Mouse (Mus musculus) heart, adult 18-20 months (tissue): ENCODE measurements around the gene Anapc2. TPM values are rescaled to one million over a fixed set of nuclear protein-coding genes. Genes with fewer than 3 reads are reported as not detected.

ENCODE experiments used
- DNase-seq, 2 experiments: peaks; one replicate each; pipeline ENCODE4 v3.0.0; 2021 to 2022; ENCODE audit warnings: mixed read lengths in 1 of 2
- total RNA-seq, 2 experiments: library from RNA; stranded (reverse); gene quantifications; 2 replicates each; pipeline ENCODE4 v1.2.3; 2021

Gene Anapc2
- total RNA-seq, 2 experiments from 2014 or later = 35.3 to 38.8 TPM

- no peak for DNase-seq
Measured at GRCm38 (mm10) chr2:25267746-25268309, 4.5 kb upstream of the Anapc2 start.

DNA sequence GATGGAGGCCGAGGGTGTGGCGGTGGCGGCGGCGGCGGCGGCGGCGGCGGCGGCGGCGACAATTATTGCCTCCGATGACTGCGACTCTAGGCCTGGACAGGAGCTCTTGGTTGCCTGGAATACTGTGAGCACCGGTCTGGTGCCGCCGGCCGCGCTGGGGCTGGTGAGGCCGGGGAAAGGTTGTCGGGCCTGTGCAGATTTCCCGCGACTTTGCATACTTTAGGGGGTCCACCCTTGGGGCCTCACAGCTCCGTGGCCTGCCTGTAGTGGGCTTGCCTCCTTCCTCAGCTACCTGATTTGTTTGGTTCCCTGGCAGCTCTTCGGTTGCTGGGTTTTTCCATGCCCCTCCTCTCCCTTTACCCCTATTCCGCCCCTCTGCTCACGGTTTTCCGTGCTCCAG is 237 bp downstream of the Anapc2 start:
- DNase-seq = no peak

DNA sequence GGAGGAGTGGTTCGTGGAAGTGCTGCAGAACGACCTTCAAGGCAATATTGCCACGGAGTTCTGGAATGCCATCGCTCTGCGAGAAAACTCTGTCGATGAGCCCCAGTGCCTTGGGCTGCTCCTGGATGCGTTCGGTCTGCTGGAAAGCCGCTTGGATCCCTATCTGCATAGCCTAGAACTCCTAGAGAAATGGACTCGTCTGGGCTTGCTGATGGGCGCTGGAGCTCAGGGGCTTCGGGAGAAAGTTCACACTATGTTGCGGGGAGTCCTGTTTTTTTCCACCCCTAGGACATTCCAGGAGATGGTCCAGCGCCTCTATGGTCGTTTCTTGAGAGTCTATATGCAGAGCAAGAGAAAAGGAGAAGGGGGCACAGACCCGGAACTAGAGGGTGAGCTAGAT is 732 bp downstream of the Anapc2 start:
- DNase-seq = no peak

- DNase-seq = peak; percentile 73 to 90
Measured at GRCm38 (mm10) chr2:25278928-25279882, 6.9 kb downstream of the Anapc2 start.

GRCm38 (mm10) chr2:25285551-25285950 is 13.3 kb downstream of the Anapc2 start:
- no peak for DNase-seq

- no peak for DNase-seq
Measured at GRCm38 (mm10) chr2:25286314-25286713, 14.0 kb downstream of the Anapc2 start.

- DNase-seq = peak; percentile 36 to 56
Measured at GRCm38 (mm10) chr2:25286837-25287636, 14.8 kb downstream of the Anapc2 start.

- no peak for DNase-seq
Measured at GRCm38 (mm10) chr2:25287927-25288649, 15.8 kb downstream of the Anapc2 start, which contains the start of gene Tmem210. Gene Tmem210 (plus strand): TSS chr2:25288145.

DNA sequence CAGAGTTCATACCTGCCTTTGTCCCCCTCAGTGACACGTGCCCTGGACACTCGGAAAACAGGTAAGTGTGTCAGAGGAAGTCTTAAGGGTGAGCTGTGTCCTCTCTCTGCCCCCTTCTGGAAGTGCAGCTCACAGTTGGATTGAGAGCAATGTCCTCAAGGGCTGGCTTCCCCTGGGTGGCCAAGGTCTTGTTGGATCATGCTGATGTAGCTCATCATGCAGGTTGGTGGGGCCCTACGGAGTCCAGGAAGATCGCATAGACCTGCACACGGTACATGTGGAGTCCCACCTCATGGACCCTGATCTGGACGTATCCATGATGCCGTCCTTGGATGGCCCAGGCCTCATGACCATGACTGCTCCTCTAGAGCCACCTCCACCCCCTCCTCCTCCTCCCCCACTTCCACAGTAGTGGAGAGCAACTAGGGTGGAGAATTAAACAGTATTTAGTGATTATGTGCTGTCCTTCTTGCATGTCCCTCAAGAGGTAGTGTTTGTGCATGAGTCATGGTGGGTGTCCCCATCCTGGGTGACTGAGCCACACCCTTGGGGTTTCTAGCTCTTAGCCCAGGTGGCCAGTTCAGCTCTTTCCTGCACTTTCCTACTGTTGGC is 16.6 kb downstream of the Anapc2 start:
- no peak for DNase-seq

DNA sequence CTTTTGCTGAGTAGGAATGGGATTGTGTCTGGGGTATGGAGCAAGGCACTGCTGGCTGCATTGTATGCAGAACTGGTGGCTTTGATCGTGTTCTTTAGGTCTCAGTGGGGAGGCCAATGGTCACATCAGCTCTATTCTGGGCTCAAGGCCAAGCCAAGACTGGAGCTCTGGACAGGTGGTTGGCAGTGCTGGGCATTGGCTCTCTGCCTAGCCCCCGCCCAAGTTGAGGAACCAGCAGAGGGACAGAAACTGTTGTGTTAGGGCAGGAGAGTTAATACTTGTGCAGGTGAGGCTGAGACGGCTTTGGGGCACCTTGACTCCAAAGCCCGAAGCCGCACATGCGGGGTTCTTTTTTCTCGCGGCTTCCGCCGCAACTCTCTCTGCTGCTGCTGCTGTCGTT is 17.4 kb downstream of the Anapc2 start, which contains the start of gene Lrrc26:
TSS of gene Lrrc26 (plus strand) at position 265 of the 400 bp plus-strand sequence.
- peak in 1 of 2 experiments; percentile 45 for DNase-seq

- peak in 1 of 2 experiments; percentile 42 for DNase-seq
Measured at GRCm38 (mm10) chr2:25290101-25290815, 18.0 kb downstream of the Anapc2 start.

DNA sequence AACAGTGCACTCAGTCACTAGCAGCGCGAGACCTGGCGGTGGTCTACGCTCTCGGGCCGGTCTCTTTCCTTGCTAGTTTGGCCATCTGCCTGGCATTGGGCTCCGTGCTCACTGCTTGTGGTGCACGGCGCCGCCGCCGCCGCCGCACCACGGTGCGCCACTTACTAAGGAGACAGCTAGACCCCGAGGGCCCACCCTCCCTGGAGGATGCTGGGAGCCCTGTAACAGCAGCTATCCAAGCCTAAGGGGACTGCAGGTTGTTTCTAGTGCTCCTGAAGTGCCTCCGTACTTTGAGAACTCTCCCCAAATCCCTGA is 18.5 kb downstream of the Anapc2 start:
- peak; percentile 22 to 34 for DNase-seq

DNA sequence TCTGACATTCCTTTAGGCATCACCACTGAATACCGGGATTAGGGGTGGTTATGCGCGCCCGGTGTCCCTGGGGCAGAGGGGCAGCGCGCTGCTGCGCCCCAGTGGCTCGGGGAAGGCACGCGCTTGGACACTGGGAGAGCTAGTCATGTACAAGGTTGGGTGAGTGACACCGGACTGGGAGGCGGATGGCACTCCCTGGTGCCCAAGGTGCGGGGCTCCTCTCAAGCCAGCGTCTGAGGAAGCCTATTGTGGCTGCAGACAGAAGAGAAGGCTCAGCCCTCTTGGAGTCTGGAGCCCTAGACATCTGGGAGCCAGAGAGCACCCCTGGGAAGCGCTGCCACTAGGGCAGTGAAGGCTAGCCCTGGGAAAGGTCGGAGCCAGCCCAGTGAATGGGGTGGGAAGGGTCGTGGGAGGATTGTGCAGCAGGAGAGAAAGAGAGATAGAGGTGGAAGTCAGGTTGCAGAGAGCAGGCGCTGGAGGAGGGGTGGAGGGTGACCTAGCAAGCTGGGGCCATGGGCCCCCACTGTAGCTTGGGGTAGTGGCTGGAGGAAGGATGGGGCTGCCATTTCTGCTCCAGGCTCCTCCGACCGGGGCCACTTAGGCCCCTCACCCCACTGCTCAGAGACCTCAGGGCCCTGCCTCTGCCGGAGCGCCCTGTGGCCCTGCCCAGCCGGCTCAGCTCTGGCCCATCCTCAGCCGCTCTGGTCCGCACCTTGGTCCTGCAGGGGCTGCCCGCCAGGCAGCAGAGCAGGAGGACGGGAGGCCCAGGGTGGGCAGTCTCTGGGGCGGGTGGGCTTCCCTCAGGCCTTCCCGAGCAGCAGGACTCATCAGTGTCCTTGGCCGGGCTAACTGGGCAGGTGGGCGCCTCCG is 19.1 kb downstream of the Anapc2 start:
- peak; percentile 29 to 55 for DNase-seq

- DNase-seq = peak; percentile 49 to 59
Measured at GRCm38 (mm10) chr2:25292054-25292544, 19.8 kb downstream of the Anapc2 start.

- peak; percentile 73 to 93 for DNase-seq
Measured at GRCm38 (mm10) chr2:25292856-25293255, 20.6 kb downstream of the Anapc2 start.

GRCm38 (mm10) chr2:25293706-25294105 is 21.4 kb downstream of the Anapc2 start:
- DNase-seq = no peak

- DNase-seq = no peak
Measured at GRCm38 (mm10) chr2:25297093-25297492, 24.8 kb downstream of the Anapc2 start.

GRCm38 (mm10) chr2:25298046-25298445 is 25.8 kb downstream of the Anapc2 start:
- DNase-seq = no peak

DNA sequence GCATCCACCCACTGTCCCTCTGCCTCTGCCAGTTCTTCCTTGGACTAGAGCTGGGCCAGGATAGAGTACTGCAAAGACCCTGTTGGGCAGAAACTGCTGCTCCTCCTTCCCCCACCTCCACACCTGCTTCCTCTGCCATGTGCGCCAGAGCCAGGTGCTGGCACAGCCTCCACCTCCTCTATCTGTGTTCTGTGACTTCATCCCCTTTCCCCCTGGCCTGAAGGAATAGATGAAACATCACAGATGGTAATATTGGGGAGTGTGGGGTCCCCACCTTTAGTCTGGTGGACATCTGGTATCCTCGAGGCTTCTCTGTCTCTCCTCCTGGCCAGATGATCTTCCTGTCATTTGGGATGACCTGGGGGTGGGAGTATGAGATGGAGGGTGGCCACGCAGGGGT is 31.2 kb downstream of the Anapc2 start:
- DNase-seq = no peak
